Mouse (Mus musculus) Muller cell, postnatal 12 days (primary cell): Measurements from ENCODE around the gene Pitpnb.

ENCODE experiments used
- DNase-seq: peaks from one replicate; pipeline ENCODE4 v3.0.0-alpha.2; 2015; ENCODE audit errors: inconsistent ontology term

The Pitpnb gene

DNA sequence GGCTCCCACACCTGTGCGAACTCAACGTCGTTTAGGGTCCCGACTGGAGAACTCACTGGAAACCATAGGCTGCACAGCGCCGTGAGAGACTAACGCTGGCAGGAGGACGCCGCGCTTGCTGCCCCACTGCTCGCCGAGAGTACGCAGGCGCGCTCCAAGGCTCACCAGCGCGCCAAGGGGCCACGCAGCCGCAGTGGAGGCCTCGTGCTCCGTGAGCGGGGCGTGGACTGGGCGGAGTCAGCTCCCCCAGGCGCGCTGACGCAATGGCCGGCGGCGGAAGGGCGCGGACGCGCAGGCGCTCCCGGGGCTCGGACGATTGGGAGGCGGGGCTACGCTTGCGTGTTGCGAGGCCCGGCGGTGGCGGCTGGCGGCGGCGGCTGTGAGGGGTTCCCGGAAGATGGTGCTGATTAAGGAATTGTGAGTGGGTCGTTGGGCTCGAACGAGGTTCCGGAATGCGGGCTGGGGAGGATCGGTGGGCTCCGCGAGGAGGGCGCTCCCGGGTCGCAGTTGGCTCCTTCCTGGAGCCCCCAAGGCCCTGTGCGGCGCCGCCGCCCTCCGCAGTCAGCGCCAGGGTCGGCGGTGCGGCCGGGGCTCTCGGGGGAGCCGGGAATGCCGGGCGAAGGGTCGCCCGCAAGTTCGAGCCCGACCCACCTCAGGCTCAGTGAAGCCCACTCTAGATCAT is at the start of gene Pitpnb:
Gene Pitpnb (plus strand): TSS at position 347 of the 682 bp plus-strand sequence.
- peak; percentile 99 for DNase-seq

GRCm38 (mm10) chr5:111284420-111285175 is 46.0 kb upstream of the Pitpnb start:
- DNase-seq, result no peak

GRCm38 (mm10) chr5:111287571-111287970 is 43.0 kb upstream of the Pitpnb start:
- no peak for DNase-seq

GRCm38 (mm10) chr5:111288486-111288885 is 42.1 kb upstream of the Pitpnb start:
- DNase-seq, result no peak

GRCm38 (mm10) chr5:111290071-111290470 is 40.5 kb upstream of the Pitpnb start:
- no peak for DNase-seq

DNA sequence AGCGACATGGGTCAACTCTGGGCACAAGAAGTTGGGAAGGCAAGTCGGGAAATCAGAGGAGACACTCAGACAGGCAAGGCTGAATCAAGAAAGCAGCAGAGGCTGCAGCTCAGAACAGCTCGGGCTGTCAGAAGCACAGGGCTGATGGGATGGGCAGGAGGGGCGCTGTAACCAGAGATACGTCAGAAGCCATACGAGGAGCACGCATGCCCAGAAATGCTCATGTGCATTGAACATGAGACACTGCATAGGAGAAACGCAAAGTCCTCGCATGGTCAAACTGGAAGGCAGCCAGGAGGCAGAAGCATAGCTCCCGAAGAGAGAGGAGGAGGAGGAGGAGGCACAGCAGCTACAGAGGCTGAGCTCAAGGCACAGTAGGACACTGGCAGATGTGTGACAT is 38.9 kb upstream of the Pitpnb start:
- DNase-seq, result no peak

GRCm38 (mm10) chr5:111297801-111298200 is 32.8 kb upstream of the Pitpnb start:
- no peak for DNase-seq

DNA sequence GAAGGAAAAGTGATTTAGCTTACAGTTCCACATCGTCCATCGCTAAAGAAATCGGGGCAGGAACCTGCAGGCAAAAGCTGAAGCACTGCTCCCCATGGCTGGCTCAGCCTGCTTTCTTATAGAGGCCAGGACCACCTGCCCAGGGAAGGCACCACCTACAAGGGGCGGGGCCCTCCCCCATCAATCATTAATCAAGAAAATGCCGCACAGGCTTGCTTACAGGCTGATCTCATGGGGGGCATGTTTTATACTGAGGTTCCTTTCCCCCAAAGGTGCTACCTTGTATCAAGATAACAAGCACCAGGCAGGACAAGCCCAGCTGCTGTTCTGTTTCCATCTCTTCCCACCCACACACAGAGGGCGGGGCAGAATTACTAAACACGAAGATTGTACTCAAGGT is 31.9 kb upstream of the Pitpnb start:
- no peak for DNase-seq

DNA sequence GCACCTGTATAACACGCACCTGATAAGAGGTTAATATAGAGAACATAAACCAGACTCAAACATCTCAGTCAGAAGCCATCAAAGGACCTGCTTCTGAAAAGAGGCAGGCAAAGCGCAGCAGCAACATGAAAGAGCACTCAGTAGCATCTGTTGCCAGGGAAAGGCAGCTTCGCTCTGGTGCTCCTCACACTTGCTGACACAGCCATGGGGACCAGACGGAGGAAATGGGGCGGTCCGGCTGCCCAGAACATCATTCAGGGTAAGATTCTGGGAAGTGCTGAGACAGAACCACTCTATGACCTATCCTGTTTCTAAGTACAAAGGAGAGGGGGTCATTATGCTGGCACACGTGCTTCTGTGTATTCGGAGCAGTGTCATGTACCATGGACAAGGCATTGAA is 29.8 kb upstream of the Pitpnb start:
- DNase-seq, result no peak

DNA sequence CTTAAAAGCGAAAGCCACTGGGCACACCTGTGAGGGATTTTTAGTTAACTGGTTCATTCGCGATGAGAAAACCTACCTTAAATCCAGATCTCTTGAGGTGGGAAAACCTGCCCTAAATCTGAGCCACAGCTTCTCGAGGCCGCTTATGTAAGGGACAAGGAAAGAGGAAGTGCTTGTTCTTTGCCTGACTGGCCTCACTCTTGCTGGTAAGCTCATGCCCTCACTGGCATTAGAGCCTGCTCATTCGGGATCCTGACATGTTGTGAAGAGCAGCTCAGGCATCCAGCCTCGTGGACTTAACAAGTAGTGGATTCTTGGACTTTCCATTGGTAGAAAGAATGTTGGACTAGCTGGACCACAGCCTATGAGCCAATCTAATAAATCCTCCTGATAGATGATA is 28.8 kb upstream of the Pitpnb start:
- DNase-seq, result no peak

GRCm38 (mm10) chr5:111304730-111305129 is 25.8 kb upstream of the Pitpnb start:
- no peak for DNase-seq

DNA sequence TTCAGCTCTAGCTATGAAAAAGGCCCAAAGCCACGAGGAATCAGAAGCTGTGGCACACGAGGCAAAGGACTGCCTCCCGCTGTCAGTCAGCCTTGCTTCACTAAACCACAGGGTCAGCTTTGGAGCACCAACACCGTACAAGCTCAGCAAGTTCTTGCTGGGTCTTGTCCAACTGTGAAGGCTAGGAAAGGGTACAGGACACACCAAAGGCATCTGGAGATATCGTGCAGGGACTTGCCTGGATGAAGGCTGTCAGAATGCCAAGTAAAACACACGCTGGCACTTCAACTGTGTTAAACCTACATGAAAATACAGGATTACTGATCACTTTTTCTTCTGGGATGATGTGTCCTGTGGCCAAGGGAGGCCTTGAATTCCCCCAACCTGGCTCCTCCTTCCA is 20.4 kb upstream of the Pitpnb start:
- no peak for DNase-seq

DNA sequence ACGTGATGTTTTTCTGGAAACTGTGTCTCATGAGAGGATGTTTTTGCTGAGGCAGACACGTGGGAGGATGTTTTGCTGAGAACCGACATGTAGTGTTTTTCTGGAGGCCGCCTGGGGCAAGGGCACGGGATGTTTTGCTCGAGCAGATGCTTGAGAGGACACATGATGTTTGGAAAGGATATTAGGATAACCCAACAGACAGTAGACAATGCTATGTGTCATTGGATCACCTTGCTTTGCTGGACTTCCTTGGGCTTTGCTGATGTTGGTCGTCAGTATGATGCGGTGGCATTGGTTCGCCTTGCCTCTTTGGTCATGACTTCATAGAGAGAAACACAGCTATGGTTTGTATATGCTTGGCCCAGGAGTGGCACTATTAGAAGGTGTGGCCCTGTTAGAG is 16.7 kb upstream of the Pitpnb start:
- DNase-seq, result no peak

DNA sequence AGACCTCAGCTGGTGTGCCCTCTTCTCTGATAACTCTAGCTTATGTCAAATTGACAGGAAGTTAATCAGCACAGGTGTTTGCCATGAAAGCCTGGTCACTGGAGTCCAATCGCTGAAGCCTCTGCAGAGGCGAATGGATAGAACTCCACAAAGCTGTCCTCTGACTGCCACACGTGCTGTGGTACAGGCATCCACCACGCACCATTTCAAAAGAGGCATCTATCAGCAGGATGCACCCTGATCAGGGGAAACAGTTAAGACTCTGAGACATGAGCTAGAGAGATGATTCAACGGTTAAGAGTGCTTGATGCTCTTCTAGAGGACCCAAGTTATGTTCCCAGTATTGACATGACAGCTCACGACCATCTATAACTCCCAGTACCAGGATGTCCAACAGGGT is 15.5 kb upstream of the Pitpnb start:
- no peak for DNase-seq

- no peak for DNase-seq
Observed at GRCm38 (mm10) chr5:111317526-111317925, 13.0 kb upstream of the Pitpnb start.

DNA sequence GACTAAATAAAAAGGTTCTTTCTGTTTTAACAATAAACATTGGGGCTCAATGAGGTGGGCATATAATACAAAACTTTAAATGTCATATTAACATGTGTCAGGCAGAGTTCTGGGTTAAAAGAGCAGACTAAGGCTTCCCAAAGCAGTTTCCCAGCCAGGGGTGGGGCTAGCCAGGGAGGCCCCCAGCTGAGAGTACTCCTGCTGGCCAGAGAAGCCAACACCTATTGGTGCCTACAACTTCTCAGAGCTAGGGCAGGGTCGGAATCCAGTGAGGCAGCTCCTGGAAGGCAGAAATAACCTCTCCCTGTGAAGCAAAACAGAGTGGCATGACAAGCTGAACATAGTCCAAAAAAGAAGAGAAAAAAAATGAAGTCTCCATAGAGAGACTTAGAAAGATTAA is 11.6 kb upstream of the Pitpnb start:
- no peak for DNase-seq

GRCm38 (mm10) chr5:111325813-111326212 is 4.8 kb upstream of the Pitpnb start:
- DNase-seq, result no peak

- no peak for DNase-seq
Observed at GRCm38 (mm10) chr5:111327420-111327819, 3.1 kb upstream of the Pitpnb start.

- no peak for DNase-seq
Observed at GRCm38 (mm10) chr5:111329782-111330416, 664 bp upstream of the Pitpnb start.

- no peak for DNase-seq
Observed at GRCm38 (mm10) chr5:111331099-111331435, 504 bp downstream of the Pitpnb start.

DNA sequence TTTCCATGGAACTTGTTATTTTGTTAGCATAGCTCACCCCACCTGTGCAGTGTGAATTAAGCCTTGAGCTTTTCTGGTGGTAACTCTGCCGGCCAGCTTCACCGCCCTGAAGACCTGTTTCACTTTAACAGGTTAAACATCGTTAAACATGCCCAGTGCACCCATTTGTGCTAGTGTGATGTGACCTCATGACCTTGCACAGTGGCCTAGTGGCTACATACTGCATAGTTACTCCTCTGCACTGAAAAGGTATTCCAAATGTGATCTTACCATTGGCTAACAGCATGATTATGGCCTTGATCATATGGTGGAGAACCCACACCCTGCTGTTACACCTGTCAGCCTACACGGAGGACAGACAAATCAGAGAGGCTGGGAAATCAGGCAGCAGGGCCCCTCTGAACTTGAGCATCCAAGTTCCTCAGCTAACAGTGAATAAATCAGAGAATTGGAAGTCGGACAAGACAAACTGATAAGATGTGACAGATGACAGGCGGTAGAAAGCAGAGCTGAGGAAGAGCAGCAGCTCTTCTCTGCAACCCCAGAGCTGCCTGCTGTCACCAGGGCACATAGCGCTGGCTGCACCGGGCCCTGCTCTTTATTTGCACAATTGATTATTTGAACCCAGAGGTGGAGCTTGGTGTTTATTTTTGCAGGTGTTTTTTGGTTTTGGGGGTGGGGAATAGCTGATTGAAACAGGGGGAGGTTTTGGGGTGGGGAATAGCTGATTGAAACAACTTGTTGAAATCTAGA is 5.6 kb downstream of the Pitpnb start:
- no peak for DNase-seq

DNA sequence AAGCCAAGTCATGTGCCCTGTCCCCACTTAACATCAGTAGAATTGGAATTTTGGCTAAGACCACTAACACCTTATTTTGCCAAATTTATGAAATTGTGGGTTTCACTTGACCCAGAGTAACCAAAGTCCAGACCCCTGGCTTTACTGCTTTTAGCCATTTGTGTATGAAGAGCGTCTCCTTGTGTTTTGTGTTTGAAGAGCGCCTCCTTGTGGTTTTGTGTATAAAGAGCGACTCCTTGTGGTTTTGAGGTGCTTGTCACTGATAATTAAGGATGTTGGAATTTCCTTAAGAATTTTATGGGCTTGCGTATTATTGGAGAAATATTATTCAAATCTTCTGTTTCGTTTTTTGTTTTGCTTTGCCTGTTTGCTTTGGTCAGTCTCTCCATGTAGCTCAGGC is 11.0 kb downstream of the Pitpnb start:
- peak; percentile 38 for DNase-seq
